Mouse (Mus musculus) mouse embryonic stem cell (cell line): Measurements from ENCODE around the gene Gm17455.

Experiments
- in situ Hi-C, 2 experiments: fragments of 300-500 bp; cut with MboI; formaldehyde crosslinking; loops; 1 replicate in 1 of 2; 3 replicates in 1 of 2; pipeline ENCODE4 v1.14.3; 2019 to 2020; ENCODE audit warnings: low sequenced_read_pairs in 2 of 2, low pct_unique_long_range_greater_than_20kb in 1 of 2, mixed read lengths in 1 of 2; ENCODE audit not compliant: unreplicated experiment in 1 of 2

Gene Gm17455

DNA sequence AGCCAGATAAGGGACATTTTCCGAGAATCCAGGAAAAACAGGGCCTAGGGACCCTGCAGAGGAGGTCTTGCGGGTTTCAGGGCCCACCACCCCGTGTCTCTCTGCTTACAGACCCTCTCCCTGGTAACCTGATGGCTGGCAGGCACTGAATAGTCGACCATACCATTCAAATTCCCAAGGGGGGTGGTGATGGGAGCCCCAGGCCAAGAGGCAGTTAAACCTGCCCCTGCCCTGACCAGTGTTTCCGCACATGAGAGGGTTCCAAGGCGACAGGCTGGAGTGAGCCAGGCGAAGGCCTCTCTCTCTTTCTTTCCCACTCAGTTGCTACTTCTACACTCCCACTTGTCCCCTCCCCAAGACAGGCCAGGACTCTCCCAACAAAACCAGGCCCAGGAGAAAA, at the start of gene Gm17455:
TSS of gene Gm17455 (plus strand) at position 278 of the 400 bp plus-strand sequence.
- in situ Hi-C loops: no loop called here

GRCm38 (mm10) chr10:60350077-60350804, 49.3 kb upstream of the Gm17455 start:
- in situ Hi-C loops: no loop called here

- in situ Hi-C loops: no loop called here
These were observed 48.7 kb upstream of the Gm17455 start for GRCm38 (mm10) chr10:60350805-60351167.

DNA sequence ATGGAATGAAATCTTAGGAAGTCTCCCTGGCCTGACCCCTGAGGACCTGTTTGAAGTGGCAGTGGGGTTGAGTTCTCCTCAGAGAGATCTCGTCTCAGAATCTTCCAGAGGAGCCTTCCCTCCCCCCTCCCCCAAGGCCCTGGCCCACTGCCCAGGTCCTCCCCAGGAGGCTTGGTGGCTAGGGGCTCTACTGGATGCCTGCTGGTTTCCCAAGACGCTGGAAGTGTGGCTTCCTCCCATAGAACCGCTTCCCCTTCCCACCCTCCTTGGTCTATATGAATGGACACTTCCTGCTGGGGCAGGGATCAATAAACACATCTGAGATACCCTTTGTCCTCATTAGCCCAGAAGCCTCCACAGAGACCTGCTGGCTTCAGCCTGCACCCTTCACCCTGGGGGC, 48.3 kb upstream of the Gm17455 start:
- in situ Hi-C loops: no loop called here

DNA sequence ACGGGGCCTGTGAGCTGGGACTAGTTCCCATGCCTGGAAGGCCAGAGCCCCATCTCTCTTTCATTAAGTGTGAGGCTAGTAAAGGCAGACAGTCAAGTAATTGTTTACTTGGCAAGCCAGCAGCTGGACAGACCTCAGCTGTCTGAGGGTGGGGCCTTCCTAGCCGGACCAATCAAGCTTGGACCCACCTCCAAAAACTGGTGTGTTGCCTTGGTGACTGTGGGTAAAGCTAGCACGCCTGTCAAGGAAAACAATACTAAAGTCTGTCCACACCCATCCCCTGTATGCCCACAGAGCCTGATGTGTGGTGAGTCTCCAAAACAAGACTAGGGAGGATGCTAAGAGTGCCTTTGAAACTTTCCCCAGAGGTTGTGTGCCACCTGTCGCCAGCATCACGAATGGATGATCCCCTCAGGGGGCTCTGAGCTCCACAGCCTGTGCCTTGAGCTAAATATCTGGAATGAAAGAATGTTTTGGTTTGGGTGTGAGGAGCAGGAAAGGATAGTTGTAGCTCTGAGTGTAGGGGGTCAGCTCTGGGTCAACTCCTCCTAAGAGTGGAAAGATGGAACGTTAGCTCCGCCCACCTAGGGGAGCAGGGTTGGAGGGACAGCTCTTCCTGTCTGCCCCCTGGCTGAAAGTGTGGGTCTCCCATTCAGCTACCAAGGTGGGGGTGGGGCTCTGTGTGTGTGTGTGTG, 47.6 kb upstream of the Gm17455 start:
- in situ Hi-C loops: no loop called here

GRCm38 (mm10) chr10:60353241-60354002, 46.1 kb upstream of the Gm17455 start:
- in situ Hi-C loops: no loop called here

GRCm38 (mm10) chr10:60354003-60354325, 45.6 kb upstream of the Gm17455 start:
- in situ Hi-C loops: no loop called here

GRCm38 (mm10) chr10:60354881-60355677, 44.4 kb upstream of the Gm17455 start:
- in situ Hi-C loops: no loop called here

DNA sequence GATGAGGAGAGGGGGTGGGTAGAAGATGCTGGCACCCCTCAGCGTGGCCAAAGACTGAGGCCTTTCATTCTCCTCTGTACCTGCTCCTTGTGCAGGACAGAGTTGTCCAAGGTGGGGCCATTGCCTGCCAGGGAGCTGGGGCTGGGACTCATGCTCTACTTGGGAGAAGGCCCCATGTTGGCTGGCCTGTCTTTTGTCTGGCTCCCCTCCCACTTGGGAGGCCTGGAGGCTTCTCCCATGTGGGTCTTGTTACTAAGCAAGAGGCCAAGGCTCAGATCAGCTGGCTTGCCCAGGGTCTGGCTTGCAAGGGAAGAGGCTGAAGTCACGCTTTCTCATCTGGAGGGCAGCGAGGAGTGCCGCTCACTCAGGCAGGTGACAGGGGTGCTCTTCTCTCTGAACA, 42.1 kb upstream of the Gm17455 start:
- in situ Hi-C loops: no loop called here

- in situ Hi-C loops: no loop called here
These were observed 41.6 kb upstream of the Gm17455 start for GRCm38 (mm10) chr10:60357901-60358300.

GRCm38 (mm10) chr10:60358776-60359175, 40.8 kb upstream of the Gm17455 start:
- in situ Hi-C loops: no loop called here

- in situ Hi-C loops: no loop called here
These were observed 37.8 kb upstream of the Gm17455 start for GRCm38 (mm10) chr10:60361615-60362309.

GRCm38 (mm10) chr10:60362310-60362628, 37.3 kb upstream of the Gm17455 start:
- in situ Hi-C loops: no loop called here

DNA sequence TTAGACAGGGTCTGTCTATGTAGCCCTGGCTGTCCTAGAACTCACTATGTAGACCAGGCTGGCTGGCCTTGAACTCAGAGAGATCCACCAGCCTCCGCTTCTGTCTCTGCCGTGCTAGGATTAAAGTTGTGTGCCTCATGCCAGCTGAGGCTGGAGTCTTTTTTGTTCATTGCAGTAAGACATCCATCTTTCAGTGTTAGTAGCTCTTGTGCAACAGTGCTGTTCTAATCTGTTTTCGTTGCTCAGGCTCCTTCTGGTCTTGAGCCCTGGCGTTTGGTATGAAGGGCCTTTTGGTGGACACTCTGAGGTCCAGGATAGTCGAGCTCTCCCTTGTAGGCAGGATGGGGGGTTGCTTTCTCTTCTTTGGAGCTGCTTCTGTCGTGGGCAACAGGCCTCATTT, 36.1 kb upstream of the Gm17455 start:
- in situ Hi-C loops: no loop called here

DNA sequence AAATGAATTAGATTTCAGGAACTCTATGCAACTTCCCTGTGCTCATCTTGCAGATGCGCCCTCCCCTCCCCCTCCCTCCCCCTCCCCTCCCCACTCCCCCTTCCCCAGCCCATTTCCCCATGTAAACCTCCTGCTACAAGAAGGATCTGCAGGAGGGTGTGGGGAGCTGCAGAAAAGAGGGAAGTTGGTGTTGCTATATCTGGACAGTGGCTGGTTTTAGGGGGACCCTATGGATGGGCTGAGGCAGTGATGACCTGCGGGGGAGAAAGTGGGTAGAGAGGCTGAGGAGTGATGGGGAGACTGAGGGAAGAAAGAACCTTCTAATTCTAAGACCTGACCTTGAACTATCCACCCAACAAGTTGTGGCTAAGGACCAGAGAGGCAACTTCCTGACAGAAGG, 32.4 kb upstream of the Gm17455 start:
- in situ Hi-C loops: no loop called here

DNA sequence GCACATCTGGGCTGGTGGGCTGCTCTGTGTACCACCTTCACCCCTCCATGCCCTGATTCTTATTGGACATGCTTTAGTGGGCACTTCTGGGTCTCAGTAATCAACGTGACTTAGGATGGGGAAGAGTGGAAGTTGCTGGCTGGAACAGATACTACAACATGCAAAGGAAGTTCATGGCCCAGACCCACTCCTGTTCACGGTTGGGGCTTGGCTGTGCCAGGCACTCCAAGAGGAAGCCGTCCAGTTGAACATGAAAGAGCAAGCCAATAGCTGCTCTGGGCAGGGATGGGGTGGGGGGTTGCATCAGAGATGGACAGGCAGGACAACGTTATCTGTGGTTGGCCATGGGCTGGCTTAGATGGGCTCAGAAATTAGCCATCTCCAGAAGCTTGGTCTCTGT, 31.6 kb upstream of the Gm17455 start:
- in situ Hi-C loops: no loop called here

GRCm38 (mm10) chr10:60369405-60369804, 30.1 kb upstream of the Gm17455 start:
- in situ Hi-C loops: no loop called here

DNA sequence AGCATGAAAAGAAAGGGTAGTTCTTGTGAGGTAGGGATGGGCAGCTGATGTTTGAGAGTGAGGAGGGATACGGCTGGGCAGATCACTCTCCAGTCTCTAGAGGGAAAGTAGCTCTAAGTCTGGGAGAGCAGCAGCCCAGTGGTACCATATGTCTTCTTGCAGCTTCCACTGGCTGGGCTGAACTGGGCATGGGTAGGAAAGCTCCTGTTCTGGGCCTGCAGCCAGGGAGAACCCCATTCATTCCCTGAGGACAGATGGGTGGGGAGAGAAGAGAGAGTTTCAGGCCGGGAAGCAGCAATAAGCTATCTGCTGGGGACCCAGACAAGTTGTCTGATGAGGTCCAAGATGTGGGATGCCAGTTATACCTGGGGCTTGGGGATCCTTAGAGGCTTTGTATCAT, 29.4 kb upstream of the Gm17455 start:
- in situ Hi-C loops: no loop called here
